Mouse (Mus musculus) layer of hippocampus, adult 18-20 months (tissue): ENCODE data around the gene Btaf1. TPM values are rescaled to one million over a fixed set of nuclear protein-coding genes. Genes with fewer than 3 reads are reported as not detected.
"Not testable (repeated sequence)": the region's sequence is repeated elsewhere in the genome, so short reads cannot be mapped to it uniquely, and the experiment has no call there.

Source experiments
- DNase-seq, 2 experiments: peaks; one replicate each; pipeline ENCODE4 v3.0.0; 2022; ENCODE audit warnings: low spot score in 2 of 2
- total RNA-seq, 2 experiments: library from RNA; stranded (reverse); gene quantifications; 2 replicates each; pipeline ENCODE4 v1.2.3; 2021

Gene Btaf1
- total RNA-seq, 2 experiments from 2014 or later = 33.3 to 33.4 TPM

GRCm38 (mm10) chr19:36919466-36919865 lies 6.4 kb upstream of the Btaf1 start, which contains the start of gene Fgfbp3:
TSS of gene Fgfbp3 (minus strand) at chr19:36919615.
- peak in 1 of 2 experiments; percentile 21 for DNase-seq

DNA sequence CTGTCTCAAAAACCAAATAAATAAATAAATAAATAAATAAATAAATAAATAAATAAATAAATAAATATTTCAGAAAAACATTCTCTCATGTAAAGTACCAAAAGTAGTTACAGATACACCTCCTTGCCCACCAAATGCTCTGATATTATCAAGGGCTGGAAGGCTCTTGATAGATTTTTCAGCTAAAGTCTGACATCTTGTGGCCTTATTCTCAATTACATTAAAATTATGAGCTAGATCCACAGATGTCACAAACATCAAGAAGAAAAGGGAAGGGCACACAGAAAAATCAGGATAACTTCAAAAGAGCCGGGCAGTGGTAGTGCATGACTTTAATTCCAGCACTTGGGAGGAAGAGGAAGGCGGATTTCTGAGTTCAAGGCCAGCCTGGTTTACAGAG lies 3.9 kb upstream of the Btaf1 start:
- peak in 1 of 2 experiments; percentile 65 for DNase-seq

- no peak for DNase-seq
These were observed 2.9 kb upstream of the Btaf1 start for GRCm38 (mm10) chr19:36922936-36923335.

DNA sequence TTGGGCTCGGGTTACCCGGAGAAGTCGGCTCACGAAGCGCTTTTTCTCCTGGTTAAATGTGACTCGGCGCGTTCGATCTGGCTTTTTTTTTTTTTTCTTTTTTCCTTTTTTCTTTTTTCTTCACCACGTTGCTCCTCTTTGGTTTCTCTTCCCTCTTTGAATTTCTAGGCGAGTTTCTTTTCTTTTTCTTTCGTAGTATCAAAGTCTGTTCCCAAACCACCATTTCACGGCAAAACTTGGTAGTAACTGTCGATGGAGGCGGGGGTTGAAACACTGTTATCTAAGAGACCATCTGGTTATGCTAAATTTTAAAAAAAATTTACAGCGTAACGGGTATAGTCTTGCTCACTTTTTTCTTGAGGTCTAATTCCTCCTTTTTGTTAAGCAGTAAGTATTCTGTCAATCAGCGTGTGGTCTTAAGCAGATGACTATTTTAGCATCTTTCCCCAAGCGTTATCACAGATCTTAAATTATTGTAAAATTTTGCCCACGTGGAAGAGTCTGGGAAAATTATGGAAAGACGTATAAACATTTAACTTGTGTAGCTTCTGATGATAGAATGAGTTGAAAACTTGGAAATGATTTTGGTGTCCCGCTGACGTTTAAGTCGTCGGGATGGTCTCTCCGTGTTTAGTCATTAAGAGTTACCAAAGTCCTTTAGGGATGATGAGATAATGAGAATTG lies 816 bp downstream of the Btaf1 start:
- DNase-seq = peak in 1 of 2 experiments; percentile 41

- no peak for DNase-seq
These were observed 2.0 kb downstream of the Btaf1 start for GRCm38 (mm10) chr19:36927800-36928361.

GRCm38 (mm10) chr19:36929816-36930215 lies 3.9 kb downstream of the Btaf1 start:
- no peak for DNase-seq

DNA sequence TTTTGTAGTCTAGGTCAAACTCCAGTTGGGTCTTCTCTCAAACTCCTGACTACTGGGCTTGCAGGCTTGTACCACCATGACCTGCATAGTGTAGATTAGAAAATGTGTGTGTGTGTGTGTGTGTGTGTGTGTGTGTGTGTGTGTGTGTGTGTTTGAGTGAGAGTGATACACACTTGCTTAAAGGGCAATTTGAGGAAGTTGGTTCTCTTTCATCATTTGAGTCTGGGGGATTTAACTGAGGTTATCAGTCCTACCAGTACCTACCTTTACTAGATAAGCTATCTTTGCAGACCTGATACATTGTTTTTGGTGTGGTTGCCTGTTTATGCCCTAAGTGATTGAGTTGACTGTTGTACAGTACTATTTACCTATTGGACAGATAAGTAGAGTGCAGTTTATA lies 6.2 kb downstream of the Btaf1 start:
- DNase-seq = no peak

DNA sequence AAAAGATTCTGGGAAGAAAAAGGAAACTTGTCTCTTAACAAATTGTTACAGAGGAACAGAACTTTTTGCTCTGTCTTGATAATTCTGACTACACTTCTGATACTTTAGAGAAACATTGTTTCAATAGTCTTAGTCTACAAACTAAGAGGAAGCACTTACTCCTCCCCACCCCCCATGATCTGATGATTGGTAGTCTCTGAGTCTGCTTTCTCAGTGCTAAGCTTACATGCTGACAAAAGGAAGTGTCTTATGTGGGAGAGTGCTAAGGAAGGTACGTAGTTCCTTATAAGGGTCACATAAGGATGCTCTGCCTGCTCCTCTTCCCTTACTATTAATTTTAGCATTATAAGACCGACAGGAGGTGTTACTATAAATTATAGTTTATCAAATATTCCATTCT lies 6.7 kb downstream of the Btaf1 start:
- DNase-seq = no peak

DNA sequence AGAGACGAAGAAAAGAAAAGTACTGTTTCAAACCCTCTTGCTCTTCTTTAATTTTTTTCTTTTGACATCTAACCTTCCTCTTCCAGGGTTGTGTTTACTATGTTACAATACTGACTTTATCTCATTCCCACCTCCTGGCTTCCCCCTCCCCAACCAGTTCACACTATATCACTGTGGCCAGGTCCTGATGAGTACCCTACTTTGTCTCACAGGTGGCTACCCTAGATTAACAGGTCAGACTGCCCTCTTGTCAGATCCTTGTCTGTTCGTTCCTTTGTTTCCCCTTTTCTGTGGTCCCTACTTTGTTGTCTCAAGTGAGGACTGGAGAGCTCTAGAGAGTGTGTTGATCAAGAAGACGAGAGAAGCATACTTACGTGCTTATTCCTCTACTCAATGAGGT lies 10.4 kb downstream of the Btaf1 start:
- DNase-seq = no peak

- DNase-seq = no peak
These were observed 12.1 kb downstream of the Btaf1 start for GRCm38 (mm10) chr19:36938008-36938407.

- DNase-seq = peak in 1 of 2 experiments; percentile 46
These were observed 14.2 kb downstream of the Btaf1 start for GRCm38 (mm10) chr19:36940064-36940463.

DNA sequence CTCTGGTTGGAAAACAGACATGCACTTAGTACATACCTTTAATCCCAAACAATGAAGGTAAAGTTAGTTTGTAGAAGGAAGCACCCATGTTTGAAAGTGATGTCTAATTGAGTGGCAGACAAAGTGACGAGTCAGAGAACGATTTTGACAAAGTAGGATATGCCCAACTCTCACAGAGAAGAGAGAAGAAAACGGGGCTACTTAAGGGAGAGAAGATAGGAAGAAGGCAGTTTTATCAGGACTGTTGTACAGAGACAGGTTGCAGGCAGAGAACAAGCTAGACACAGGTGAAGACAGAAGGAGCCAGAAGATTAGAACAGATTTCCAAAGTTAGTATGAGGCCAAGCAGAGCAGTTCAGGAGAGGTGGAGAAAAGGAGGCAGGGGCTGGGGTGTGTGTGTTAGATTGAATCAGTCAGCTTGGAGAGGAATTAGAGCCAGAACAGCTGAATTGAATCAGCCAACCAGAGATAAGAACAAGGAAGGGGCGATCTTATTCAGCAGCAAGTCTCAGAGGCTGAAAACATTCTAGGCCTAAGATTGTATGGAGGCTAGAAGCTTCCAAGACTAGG lies 27.8 kb downstream of the Btaf1 start:
- no peak for DNase-seq

DNA sequence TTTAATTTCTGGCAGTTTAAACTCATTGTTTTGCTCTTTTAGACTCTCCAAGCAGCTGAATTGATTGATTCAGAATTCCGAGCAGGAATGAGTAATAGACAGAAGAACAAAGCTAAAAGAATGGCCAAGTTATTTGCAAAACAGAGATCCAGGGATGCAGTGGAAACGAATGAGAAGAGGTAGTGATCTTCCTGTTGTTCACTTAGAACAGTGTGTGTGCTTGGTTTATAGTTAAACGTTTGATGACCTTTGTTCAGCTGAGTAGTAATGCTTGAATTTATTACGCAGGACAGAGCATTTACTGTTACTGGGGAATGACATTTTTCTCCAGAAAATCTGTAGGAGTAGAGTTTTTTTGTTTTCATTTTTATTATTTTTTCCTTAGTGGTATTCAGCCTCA lies 32.5 kb downstream of the Btaf1 start:
- DNase-seq = no peak

DNA sequence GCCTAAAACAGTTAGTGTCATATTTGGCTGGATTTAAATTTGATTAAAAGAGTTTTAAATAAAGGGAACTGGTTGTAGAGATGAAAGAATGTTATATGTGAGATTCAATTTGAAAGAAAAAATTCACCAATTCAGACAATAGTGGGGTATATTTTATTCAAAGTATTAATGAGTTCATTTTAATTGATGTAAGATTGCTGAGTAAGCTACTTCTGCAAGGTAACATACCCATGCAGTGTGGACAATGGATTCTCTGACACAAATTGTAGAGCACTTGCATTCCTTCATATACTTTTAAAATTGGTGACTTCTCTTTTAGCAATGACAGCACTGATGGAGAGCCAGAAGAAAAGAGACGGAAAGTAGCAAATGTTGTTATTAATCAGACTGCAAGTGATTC lies 35.4 kb downstream of the Btaf1 start:
- no peak for DNase-seq

DNA sequence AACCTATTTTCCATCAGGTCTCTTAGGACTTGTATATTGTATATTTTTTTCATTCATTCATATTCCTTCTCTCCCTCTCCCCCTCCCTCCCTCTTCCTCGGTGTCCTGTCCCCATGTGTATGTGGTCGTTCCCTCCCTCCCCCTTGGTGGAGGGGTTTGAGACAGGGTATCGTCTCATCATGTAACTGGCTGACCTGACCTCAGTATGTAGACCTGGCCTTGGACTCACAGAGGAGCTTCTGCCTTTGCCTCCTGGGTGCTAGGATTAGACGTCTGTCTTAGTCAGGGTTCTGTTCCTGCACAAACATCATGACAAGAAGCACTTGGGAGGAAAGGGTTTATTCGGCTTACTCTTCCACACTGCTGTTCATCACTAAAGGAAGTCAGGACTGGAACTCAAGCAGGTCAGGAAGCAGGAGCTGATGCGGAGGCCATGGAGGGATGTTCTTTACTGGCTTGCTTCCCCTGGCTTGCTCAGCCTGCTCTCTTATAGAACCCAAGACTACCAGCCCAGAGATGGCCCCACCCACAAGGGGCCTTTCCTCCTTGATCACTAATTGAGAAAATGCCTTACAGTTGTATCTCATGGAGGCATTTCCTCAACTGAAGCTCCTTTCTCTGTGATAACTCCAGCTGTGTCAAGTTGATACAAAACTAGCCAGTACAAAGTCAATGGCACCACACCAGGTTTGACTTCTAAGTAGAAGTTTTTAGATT lies 36.8 kb downstream of the Btaf1 start:
- not testable (repeated sequence) for DNase-seq

- DNase-seq = no peak
These were observed 78.7 kb downstream of the Btaf1 start for GRCm38 (mm10) chr19:37004557-37004956.

GRCm38 (mm10) chr19:37009878-37010281 lies 84.0 kb downstream of the Btaf1 start:
- no peak for DNase-seq

DNA sequence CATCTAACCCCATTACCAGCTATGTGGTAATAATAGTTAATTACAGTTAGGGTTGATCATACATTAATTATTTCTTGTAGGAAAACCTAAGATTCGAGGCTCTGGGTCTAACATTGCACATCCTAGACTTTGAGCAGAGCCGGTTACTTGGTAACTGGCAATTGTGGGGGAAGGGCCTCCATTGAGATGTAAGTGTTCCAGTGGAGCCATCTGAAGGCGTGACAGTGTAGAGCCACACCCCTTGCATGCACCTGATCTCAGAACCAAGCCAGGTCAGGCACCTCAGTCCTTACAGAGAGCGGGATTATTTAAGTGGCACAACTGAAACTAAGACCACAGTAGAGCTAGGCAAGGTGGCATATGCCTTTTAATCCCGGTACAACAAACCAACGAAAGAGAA lies 87.6 kb downstream of the Btaf1 start:
- DNase-seq = no peak

GRCm38 (mm10) chr19:37014173-37014939 lies 88.5 kb downstream of the Btaf1 start:
- no peak for DNase-seq

DNA sequence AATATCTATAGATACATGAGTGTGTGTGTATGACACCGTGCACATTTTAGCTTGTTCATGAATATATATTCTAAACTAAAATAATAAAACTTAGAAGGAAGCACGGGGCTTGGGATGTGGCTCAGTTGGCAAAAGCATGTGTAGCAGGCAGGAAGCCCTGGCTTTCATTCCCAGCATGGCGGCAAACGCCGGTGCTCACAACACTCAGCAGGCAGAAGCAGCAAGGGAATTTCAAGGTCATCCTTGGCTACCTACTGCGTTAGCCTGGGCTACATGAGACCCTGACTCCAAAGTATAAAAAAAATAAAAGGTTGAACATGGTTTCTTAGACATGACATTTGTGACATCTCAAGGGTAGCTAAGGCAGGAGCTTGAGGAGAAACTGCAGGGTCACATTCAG lies 91.0 kb downstream of the Btaf1 start:
- no peak for DNase-seq

DNA sequence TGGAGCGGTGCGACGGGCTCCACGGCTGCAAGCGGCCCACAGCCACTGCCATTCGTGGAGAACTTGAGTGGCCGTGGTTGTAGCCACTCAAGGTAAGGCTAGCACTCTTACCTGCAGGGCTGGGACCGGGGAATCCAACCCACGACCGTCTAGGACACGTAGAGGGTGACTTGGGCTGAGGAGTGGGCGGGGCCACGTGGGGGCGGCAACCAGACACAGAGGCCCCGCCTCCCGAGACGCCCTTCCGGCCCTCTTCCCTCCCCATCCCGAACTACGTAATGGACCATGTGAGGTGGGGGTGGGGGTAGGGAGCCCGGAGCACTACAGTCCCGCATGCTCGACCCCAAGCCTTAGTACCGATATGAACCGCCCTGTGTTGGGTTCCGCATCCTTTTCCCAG lies 92.5 kb downstream of the Btaf1 start:
- DNase-seq = peak in 1 of 2 experiments; percentile 35
